Mouse (Mus musculus): ENCODE measurements around the gene C130079G13Rik.
"Not testable (repeated sequence)": the region's sequence is repeated elsewhere in the genome, so short reads cannot be mapped to it uniquely, and the experiment has no call there.

Gene C130079G13Rik

DNA sequence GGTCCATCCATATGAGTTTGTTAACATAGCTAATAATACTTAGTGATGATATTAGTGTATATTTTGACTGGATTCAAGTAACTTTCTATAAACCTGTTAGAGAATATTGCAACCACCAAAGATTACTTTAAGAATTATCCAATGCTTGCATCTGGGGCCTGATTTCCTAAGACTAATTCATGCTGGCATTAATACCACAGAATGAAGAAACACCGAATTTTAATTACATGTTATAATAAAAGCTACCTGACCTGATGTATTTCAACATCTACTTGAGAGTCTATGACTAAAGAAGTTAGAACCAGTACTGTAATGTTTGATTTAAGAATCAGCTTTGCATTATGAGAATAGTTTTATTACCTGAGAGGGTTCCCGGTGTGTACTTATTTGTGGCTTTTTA, at the start of gene C130079G13Rik:
TSS of gene C130079G13Rik (plus strand) at position 301 of the 400 bp plus-strand sequence.
- DNase-seq (ENCODE audit: low spot score), result no peak

DNA sequence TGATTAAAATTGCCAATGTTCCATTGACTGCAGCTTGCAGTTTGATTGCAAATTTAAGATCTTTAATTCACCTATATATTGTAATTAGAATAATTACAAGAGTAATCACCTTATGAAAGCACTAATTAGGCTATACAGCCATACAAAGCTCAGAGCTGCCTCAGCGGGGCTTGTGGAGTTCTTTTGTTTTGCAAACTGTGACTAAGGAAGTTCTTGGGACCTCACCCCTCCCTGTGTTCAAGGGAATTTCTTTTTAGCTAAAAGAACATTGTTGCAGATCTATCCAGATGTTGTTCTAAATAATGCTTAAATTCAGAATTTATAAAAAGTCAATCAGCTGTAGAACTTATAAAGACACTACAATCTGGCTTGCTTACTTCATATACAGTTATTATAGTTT, 47.4 kb upstream of the C130079G13Rik start:
- DNase-seq (ENCODE audit: low spot score), result not testable (repeated sequence)

DNA sequence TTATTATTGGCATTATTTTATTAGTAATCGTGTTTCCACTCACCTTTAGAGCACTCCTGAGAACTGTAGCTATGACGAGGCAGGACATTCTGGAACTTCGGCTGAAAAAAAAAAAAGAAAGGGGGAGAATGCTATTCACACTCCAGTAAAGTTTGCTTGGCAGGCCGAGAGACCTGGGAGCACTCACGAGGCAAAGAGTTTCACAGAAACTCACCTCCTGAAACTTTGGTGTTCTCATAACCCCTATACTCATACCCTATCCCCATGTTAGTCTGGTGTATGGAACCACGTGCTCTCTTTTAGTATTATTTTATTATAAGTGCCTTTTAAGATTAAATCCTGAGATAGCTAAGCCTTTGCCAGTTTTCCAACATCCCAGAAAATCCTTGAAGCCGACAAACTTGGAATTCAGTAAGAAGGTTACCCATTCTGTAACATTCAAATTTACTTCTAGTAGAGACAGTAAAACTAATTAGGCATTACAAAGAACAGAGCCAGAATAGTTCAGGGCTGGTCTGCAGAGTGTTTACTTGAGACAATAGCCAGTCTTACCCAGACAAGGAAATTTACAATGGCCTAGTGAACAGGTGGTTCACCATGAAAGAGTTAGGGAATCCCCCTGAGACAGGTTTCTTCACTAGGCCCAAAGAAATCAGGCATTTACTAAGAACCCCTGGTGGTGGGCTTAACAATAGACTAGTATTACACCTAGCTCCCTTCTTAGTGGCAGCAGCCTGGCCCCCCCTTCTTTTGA, 45.0 kb upstream of the C130079G13Rik start:
- not testable (repeated sequence) for DNase-seq (ENCODE audit: low spot score)

DNA sequence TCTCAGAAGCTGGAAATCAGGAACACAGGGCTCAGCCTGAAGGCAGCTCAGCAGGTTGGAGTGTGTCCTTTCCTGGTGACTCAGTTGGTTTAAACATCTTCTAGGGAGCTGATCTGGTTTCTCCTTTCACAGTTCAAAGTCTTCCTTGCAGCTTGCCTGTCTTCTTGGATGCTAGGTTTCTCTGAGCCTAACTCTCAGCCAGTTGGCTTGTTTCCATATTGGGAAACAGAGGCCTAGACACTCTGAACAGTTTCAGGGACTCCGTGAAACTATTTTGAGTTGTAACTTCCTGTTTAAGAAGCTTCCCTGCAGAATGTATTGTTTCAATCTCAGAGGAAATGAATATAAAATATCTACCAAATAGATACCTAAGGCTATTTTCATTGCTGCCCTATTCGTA, 31.7 kb upstream of the C130079G13Rik start:
- no peak for DNase-seq (ENCODE audit: low spot score)

DNA sequence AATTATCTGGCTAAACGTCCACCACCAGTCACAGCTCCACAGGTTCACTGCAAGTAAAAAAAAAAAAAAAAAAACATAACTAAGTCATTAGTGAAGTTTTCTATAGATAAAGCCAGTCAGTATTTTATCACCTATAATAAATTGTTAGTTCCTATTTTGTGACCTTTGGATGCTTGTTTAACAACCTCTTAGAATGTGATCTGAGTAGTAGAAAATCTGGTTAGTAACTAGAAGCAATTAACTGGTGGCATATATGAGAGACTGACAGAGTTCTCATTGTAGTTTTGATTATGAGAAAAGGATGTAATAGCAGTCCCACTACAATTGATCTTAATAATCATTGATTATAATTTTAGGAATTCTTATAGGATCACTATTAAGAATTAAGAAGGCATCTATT, 9.6 kb downstream of the C130079G13Rik start:
- no peak for DNase-seq (ENCODE audit: low spot score)

DNA sequence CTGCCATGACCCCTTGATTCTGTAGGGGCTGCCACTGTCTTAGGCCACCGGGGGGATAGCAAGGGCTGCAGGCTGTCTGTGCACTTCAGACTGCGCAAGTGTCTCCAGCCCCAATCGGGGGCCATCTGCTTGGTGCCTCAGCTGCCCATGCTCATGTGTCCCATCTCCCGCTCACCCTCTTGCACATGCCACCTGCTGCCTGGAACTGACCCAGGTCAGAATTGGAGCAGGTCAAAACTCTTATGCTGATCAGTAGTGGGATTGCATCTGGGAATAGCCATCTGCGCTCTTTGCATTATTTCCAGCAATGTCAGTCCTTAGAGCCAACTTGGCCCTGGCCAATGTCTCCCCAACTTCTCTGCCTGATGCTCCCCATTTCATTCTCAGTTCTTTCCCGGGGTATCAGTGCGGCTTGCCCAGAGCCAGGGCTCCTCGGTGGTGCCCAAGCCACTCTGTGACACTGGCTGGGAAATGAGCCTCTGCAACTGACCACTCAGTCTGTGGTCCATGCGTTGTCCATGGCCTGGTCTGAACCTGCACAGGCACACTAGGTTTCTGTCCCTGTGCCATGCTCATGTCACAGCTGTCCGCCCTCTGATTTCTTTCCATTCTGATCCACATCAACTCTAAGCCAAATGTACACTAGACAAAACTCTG, 22.4 kb downstream of the C130079G13Rik start:
- no peak for DNase-seq (ENCODE audit: low spot score)

DNA sequence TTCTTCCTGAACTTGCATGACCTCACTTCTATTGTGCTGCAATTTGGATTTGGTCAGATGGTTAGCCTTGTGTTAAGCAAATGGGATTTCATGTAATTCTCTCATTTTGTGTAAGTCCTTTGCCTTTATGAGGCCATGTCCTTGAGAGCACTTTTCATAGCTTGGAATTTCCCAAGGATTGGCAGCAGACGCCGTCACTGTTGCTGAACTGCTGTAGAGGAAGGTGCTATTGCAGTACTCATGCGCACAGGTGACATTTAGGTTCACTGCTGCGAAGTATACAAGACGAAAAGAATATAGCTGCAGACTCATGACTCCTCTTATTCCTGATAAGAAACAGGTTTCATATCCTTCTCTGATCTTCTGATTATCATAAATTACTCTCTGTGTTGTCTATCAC, 45.9 kb downstream of the C130079G13Rik start:
- DNase-seq (ENCODE audit: low spot score), result no peak

DNA sequence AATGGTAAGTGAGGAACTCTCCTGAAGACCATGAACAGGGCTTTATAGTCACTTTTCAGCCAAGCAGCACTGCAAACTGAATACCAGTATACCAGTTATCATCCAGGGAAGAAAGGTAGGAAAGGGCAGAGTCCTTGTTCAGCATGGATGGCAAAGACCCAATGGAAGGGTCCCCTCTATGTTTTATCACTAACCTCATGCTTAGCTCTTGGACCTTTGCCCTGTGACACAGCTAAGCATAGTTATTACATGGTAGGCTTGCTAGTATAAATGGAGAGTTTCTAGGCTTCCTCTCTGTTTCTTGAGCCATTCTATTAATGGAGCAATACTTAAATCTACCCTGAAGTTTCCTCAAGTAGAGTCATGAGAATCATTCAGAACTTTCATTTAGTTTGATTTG, 49.6 kb downstream of the C130079G13Rik start:
- no peak for DNase-seq (ENCODE audit: low spot score)

All from retina, embryonic 14.5 days (tissue).